Mouse (Mus musculus) neural tube, embryonic 14.5 days (tissue): ENCODE data around the gene Crct1. TPM values are rescaled to one million over a fixed set of nuclear protein-coding genes. Genes with fewer than 3 reads are reported as not detected.

Experiments used
- ATAC-seq: fragments of 200-750 bp; cut with Nextera tagmentation; 2 replicates; pipeline ENCODE4 v1.8.0; 2017; ENCODE audit warnings: low read depth, mild to moderate bottlenecking, moderate TSS enrichment, moderate library complexity
- H3K27ac ChIP-seq: fragments of 300-500 bp; sonication (generic); 2 replicates; pipeline ENCODE4 v1.5.1; 2014; ENCODE audit warnings: low read depth, mild to moderate bottlenecking, control low read depth, low read length, moderate library complexity, mixed read lengths
- H3K27me3 ChIP-seq: fragments of 300-500 bp; sonication (generic); 2 replicates; pipeline ENCODE4 v1.6.1; 2014; ENCODE audit warnings: low read length; ENCODE audit not compliant: control insufficient read depth, insufficient read depth
- H3K36me3 ChIP-seq: fragments of 300-500 bp; sonication (generic); 2 replicates; pipeline ENCODE4 v1.6.1; 2014; ENCODE audit warnings: low read length, mixed read lengths; ENCODE audit not compliant: control insufficient read depth, insufficient read depth
- H3K4me1 ChIP-seq: fragments of 300-500 bp; sonication (generic); 2 replicates; pipeline ENCODE4 v1.6.1; 2014; ENCODE audit warnings: low read length; ENCODE audit not compliant: control insufficient read depth, insufficient read depth
- H3K4me2 ChIP-seq: fragments of 300-500 bp; sonication (generic); 2 replicates; pipeline ENCODE4 v1.6.1; 2014; ENCODE audit warnings: mild to moderate bottlenecking, low read depth, low read length, control low read depth
- H3K4me3 ChIP-seq: fragments of 300-500 bp; sonication (generic); 2 replicates; pipeline ENCODE4 v1.5.1; 2014; ENCODE audit warnings: low read depth, low read length, control low read depth, mixed read lengths
- H3K9ac ChIP-seq: fragments of 300-500 bp; sonication (generic); replicated peaks from 2 replicates; pipeline ENCODE4 v1.6.1; 2014; ENCODE audit warnings: low read depth, mild to moderate bottlenecking, control low read depth, low read length, mixed read lengths
- H3K9me3 ChIP-seq: fragments of 300-500 bp; sonication (generic); 2 replicates; pipeline ENCODE4 v1.6.1; 2016; ENCODE audit warnings: low read length; ENCODE audit not compliant: control insufficient read depth
- WGBS: fragments of 180-500 bp; shearing (Covaris S2); extraction: QIAGEN DNeasy Blood & Tissue Kit; methylation state at CpG from one replicate; pipeline ENCODE4 v1.1.7; 2014; 5-methylcytosine and 5-hydroxymethylcytosine counted together
- polyA plus RNA-seq: library from polyadenylated mRNA; unstranded; fragments of >200 nt; fragmentation: Nextera tagmentation; extraction: Ambion mirVana; gene quantifications from 2 replicates; pipeline ENCODE4 v1.2.1, GENCODE M21; 2014

The Crct1 gene
- polyA plus RNA-seq, 1 experiment from 2014 or later = 1.0 TPM

GRCm38 (mm10) chr3:93014378-93014801 is 1.1 kb downstream of the Crct1 start:
- Histone ChIP-seq H3K4me1 (no peaks in the 10 kb centered on the region), H3K4me3 (peak overlapping the region; percentile 46), H3K27ac (peak overlapping the region; percentile 34; the same call in 1 of the 2 replicates), H3K9ac (peak overlapping the region; percentile 47), H3K4me2 (peak overlapping the region; percentile 95), H3K27me3 (no peaks in the 10 kb centered on the region), H3K36me3 (no peaks in the 10 kb centered on the region), H3K9me3 (no peaks in the 10 kb centered on the region)
- whole genome bisulfite sequencing = 1% methylated on average over 24 of the region's 24 CpGs
- ATAC-seq = peak; percentile 92

GRCm38 (mm10) chr3:93002843-93003242 is 12.6 kb downstream of the Crct1 start:
- H3K36me3 ChIP-seq = no peaks in the 10 kb centered on the region
- no peaks in the 10 kb centered on the region for H3K9me3 ChIP-seq
- H3K4me2 ChIP-seq = no peak overlapping the region
- 60% methylated on average over 4 of the region's 4 CpGs for WGBS
- no peak overlapping the region for H3K27ac ChIP-seq
- H3K27me3 ChIP-seq = no peaks in the 10 kb centered on the region
- no peaks in the 10 kb centered on the region for H3K4me1 ChIP-seq
- H3K4me3 ChIP-seq = no peak overlapping the region
- no peak for ATAC-seq
- no peak overlapping the region for H3K9ac ChIP-seq

DNA sequence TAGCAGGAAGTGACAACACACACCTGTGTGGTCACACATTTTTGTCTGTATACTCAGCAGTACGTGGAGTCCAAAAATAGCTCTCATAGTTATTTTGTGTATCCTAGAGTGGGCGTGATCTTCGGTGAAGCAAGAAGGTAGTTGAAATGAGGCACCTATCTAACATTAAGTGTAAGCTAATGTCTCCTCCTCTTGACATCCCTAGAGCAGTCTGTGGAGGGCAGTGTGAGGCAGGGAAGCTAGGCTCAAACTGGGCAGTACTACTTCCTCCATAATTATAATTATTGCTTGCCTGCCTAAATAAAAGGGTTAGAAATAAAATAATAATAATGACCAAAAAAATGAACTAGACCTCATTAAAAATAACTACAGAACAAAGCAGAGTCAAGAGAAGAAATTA is 14.9 kb downstream of the Crct1 start:
- Histone ChIP-seq H3K9ac (no peak overlapping the region), H3K9me3 (no peaks in the 10 kb centered on the region), H3K27ac (no peak overlapping the region), H3K4me2 (no peak overlapping the region), H3K4me1 (no peaks in the 10 kb centered on the region), H3K27me3 (no peaks in the 10 kb centered on the region), H3K4me3 (no peak overlapping the region), H3K36me3 (no peaks in the 10 kb centered on the region)
- WGBS = 90% methylated on average over 3 of the region's 3 CpGs
- ATAC-seq = no peak

DNA sequence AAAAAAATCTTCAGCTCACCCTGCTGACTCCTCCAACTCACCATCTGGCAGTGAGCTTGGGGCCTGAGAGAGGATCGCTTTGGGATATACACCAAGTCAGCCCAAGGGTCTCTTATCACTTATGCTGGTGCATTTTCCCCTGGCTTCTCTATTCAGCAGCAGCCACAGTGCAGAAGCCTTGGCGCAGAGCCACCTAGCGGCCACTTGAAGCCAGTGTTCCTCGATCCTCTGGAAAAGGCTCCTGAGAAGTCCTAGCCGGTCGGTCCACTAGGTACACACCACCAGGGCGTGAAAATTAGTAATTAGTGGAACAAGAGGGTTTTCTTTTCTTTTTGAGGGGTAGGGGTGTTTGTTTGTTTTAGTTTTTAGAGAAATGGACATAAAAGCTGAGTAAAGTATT is 16.8 kb downstream of the Crct1 start:
- no peaks in the 10 kb centered on the region for H3K9me3 ChIP-seq
- peak; percentile 97 for ATAC-seq
- no peak overlapping the region for H3K4me2 ChIP-seq
- H3K9ac ChIP-seq = no peak overlapping the region
- no peaks in the 10 kb centered on the region for H3K36me3 ChIP-seq
- H3K4me1 ChIP-seq = no peaks in the 10 kb centered on the region
- 5% methylated on average over 7 of the region's 7 CpGs for WGBS
- no peak overlapping the region for H3K4me3 ChIP-seq
- H3K27me3 ChIP-seq = no peaks in the 10 kb centered on the region
- H3K27ac ChIP-seq = no peak overlapping the region

- H3K9ac ChIP-seq = no peak within 1 kb of the TSS
- H3K36me3 ChIP-seq = no peaks in the 10 kb centered on the region
- ATAC-seq = no peak
- no peak within 1 kb of the TSS for H3K4me2 ChIP-seq
- H3K27me3 ChIP-seq = no peaks in the 10 kb centered on the region
- no peak within 1 kb of the TSS for H3K27ac ChIP-seq
- no peaks in the 10 kb centered on the region for H3K9me3 ChIP-seq
- H3K4me3 ChIP-seq = no peak within 1 kb of the TSS
- H3K4me1 ChIP-seq = no peaks in the 10 kb centered on the region
Measured at GRCm38 (mm10) chr3:92991926-92992325, 23.6 kb downstream of the Crct1 start, which contains the start of gene Lce3f. Gene Lce3f, plus strand, starts transcription at chr3:92992226.

GRCm38 (mm10) chr3:92978484-92978883 is 37.0 kb downstream of the Crct1 start:
- H3K9me3 ChIP-seq = no peaks in the 10 kb centered on the region
- H3K4me3 ChIP-seq = no peak overlapping the region
- H3K27me3 ChIP-seq = no peaks in the 10 kb centered on the region
- H3K4me2 ChIP-seq = no peak overlapping the region
- H3K36me3 ChIP-seq = no peaks in the 10 kb centered on the region
- no peak overlapping the region for H3K27ac ChIP-seq
- no peak overlapping the region for H3K9ac ChIP-seq
- ATAC-seq = no peak
- WGBS = 80% methylated on average over 2 of the region's 2 CpGs
- H3K4me1 ChIP-seq = no peaks in the 10 kb centered on the region

GRCm38 (mm10) chr3:92966761-92967160 is 48.7 kb downstream of the Crct1 start, which contains the start of gene Lce3e:
Gene Lce3e, plus strand, starts transcription at chr3:92967061.
- ATAC-seq = no peak

More at GRCm38 (mm10) chr3:92966761-92967160, 48.7 kb downstream of the Crct1 start, which contains the start of gene Lce3e:
- no peaks in the 10 kb centered on the region for H3K27me3 ChIP-seq
- no peak within 1 kb of the TSS for H3K9ac ChIP-seq
- no peaks in the 10 kb centered on the region for H3K36me3 ChIP-seq
- no peaks in the 10 kb centered on the region for H3K4me1 ChIP-seq
- H3K4me3 ChIP-seq = no peak within 1 kb of the TSS
- H3K9me3 ChIP-seq = no peaks in the 10 kb centered on the region
- H3K27ac ChIP-seq = no peak within 1 kb of the TSS
- 86% methylated on average over 2 of the region's 2 CpGs for WGBS
- no peak within 1 kb of the TSS for H3K4me2 ChIP-seq

Other genes starting within 250 kb of the Crct1 start
- not detected in 2 replicates for gene Lce1i, start 236.8 kb downstream of the Crct1 start, polyA plus RNA-seq
- not detected in 2 replicates for gene Lce1j, start 225.2 kb downstream of the Crct1 start, polyA plus RNA-seq
- gene Lce1k, start 207.8 kb downstream of the Crct1 start, polyA plus RNA-seq = not detected in 2 replicates
- gene Kprp, start 188.4 kb downstream of the Crct1 start, polyA plus RNA-seq = not detected in 2 replicates
- not detected in 2 replicates for gene Lce1l, start 164.4 kb downstream of the Crct1 start, polyA plus RNA-seq
- not detected in 2 replicates for gene 2310050C09Rik, start 145.5 kb downstream of the Crct1 start, polyA plus RNA-seq
- gene Lce3a, start 89.5 kb downstream of the Crct1 start, polyA plus RNA-seq = not detected in 2 replicates
- gene Lce3b, start 82.7 kb downstream of the Crct1 start, polyA plus RNA-seq = not detected in 2 replicates
- gene Lce3c, start 71.2 kb downstream of the Crct1 start, polyA plus RNA-seq = not detected in 2 replicates
- gene Lce3d, start 58.3 kb downstream of the Crct1 start, polyA plus RNA-seq = not detected in 2 replicates
- gene Lce3e, start 48.6 kb downstream of the Crct1 start, polyA plus RNA-seq = not detected in 2 replicates
- gene Lce3f, start 23.5 kb downstream of the Crct1 start, polyA plus RNA-seq = not detected in 2 replicates
- gene Lce1m, start 3.4 kb upstream of the Crct1 start, polyA plus RNA-seq = not detected in 2 replicates
- not detected in 2 replicates for gene Gm4858, start 53.1 kb upstream of the Crct1 start, polyA plus RNA-seq
- not detected in 2 replicates for gene Crnn, start 129.1 kb upstream of the Crct1 start, polyA plus RNA-seq
- not detected in 2 replicates for gene Flg2, start 181.6 kb upstream of the Crct1 start, polyA plus RNA-seq